17 mouse cellular contexts compared by ENCODE assay signal in genomic region chr16:13326622-13327021, GRCm38 (mm10).
"Had no signal": no experiment of that assay in that cellular context is flagged by ENCODE, and none has a peak within 500 bp of the region (broad histone marks: within the 10 kb centered on the region; RNA-seq: fewer than 3 reads in every experiment).

No protein-coding gene starts in this region.

- H3K4me3 ChIP-seq: limb, embryonic 12.5 days; limb, embryonic 15.5 days; midbrain, embryonic 12.5 days; midbrain, embryonic 15.5 days; neural tube, embryonic 13.5 days had no signal

- H3K9me3 ChIP-seq: limb, embryonic 12.5 days; limb, embryonic 15.5 days; midbrain, embryonic 12.5 days; midbrain, embryonic 15.5 days; neural tube, embryonic 13.5 days had no signal

- H3K36me3 ChIP-seq: midbrain, embryonic 15.5 days; neural tube, embryonic 13.5 days had no signal

- H3K27ac ChIP-seq: limb, embryonic 12.5 days; limb, embryonic 15.5 days; macrophage; midbrain, embryonic 12.5 days; midbrain, embryonic 15.5 days; neural tube, embryonic 13.5 days had no signal

- H3K4me2 ChIP-seq: limb, embryonic 12.5 days; limb, embryonic 15.5 days; lung, embryonic 14.5 days; midbrain, embryonic 12.5 days; midbrain, embryonic 15.5 days; neural tube, embryonic 13.5 days had no signal

- DNase-seq: kidney, adult 18-20 months; kidney, adult 9 months; kidney, postnatal 14 days; kidney, postnatal 4 days; left cerebral cortex, postnatal 4 days; lung, embryonic 14.5 days; retina, postnatal 1 day; right cerebral cortex, postnatal 25 days; thymus, adult 18-20 months; thymus, postnatal 36 days had no signal

- ATAC-seq: lung, postnatal 0 days; midbrain, embryonic 15.5 days had no signal

- H3K9ac ChIP-seq: limb, embryonic 12.5 days; limb, embryonic 15.5 days; lung, embryonic 14.5 days; midbrain, embryonic 12.5 days; midbrain, embryonic 15.5 days; neural tube, embryonic 13.5 days had no signal

- H3K27me3 ChIP-seq: limb, embryonic 12.5 days; limb, embryonic 15.5 days; midbrain, embryonic 12.5 days; midbrain, embryonic 15.5 days; neural tube, embryonic 13.5 days had no signal

- H3K4me1 ChIP-seq: midbrain, embryonic 12.5 days had no signal
